ENCODE assay signal across 8 mouse cellular contexts in the genomic region with DNA sequence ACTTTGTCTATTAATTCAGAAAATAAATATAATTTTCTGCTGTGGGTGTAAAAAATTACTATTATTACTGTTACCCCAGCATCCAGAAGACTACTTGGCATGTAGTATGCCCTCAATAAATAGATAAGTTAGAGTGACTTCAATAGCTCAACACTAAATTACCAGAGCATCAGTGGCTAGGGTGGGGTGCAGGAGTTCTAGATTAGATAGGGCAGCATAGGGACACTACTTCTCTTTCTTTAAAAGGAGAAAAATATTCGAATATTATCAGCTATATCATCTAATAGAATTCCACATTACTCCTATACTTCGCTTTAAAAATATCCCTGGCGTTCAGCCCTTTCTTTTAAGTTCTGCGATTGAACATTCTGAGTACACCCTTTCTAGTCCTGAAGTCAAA. TPM values are rescaled to one million over a fixed set of nuclear protein-coding genes. Genes with fewer than 3 reads are reported as not detected.
DNase-seq lines count a peak whose midpoint lies in the region; ATAC-seq and TF ChIP-seq lines count a peak whose summit lies in the region.

No protein-coding gene starts in this region.

- no peak for ATAC-seq in heart, embryonic 15.5 days (replicated peaks; ENCODE audit: insufficient number of reproducible peaks, insufficient read depth, low FRiP score, low read depth)
- ATAC-seq in hindbrain, embryonic 13.5 days (ENCODE audit: low FRiP score): peak; percentile 2; the same call in 1 of the 2 replicates

- no peak for DNase-seq in heart, postnatal 36 days
- DNase-seq in midbrain, embryonic 10.5 days (ENCODE audit: low spot score): no peak
- no peak for DNase-seq in thymus, adult 18-20 months
- no peak for DNase-seq in spleen, postnatal 10 days (ENCODE audit: low spot score in 2 of 2)
- DNase-seq in spleen, postnatal 14 days (ENCODE audit: low spot score in 2 of 2): no peak

- intact Hi-C loops in heart, postnatal 36 days (cut with DNase I): loop anchor here (2.0 to 5.0 kb wide), 2 partner anchors 19 to 1903 kb away; no protein-coding TSS in a partner anchor

- H3K4me2 ChIP-seq in heart, embryonic 15.5 days: peak overlapping the region; percentile 78
- peak overlapping the region; percentile 55 for H3K4me2 ChIP-seq in hindbrain, embryonic 13.5 days

- peak overlapping the region; percentile 55 for H3K9ac ChIP-seq in heart, embryonic 15.5 days
- peak overlapping the region; percentile 80 for H3K9ac ChIP-seq in hindbrain, embryonic 13.5 days

- H3K4me1 ChIP-seq in heart, embryonic 15.5 days (replicated peaks): peaks cover 7% of the 10 kb centered on the region
- no peaks in the 10 kb centered on the region; the same call in 1 of the 2 replicates for H3K4me1 ChIP-seq in bone marrow, adult 2 months (ENCODE audit: control insufficient read depth, insufficient read depth, low read length)
- peaks cover 7% of the 10 kb centered on the region for H3K4me1 ChIP-seq in hindbrain, embryonic 13.5 days (replicated peaks)
- peaks cover 15% of the 10 kb centered on the region for H3K4me1 ChIP-seq in midbrain, embryonic 10.5 days

- TF ChIP-seq POLR2A in bone marrow, adult 2 months (IDR thresholded peaks at IDR 0.05; ENCODE audit: borderline replicate concordance, control insufficient read depth, low read depth, low read length): no peak

- no peaks in the 10 kb centered on the region for H3K27me3 ChIP-seq in heart, embryonic 15.5 days
- no peaks in the 10 kb centered on the region for H3K27me3 ChIP-seq in hindbrain, embryonic 13.5 days
- no peaks in the 10 kb centered on the region for H3K27me3 ChIP-seq in midbrain, embryonic 10.5 days (ENCODE audit: low read depth, poor library complexity, severe bottlenecking)

- H3K9me3 ChIP-seq in heart, embryonic 15.5 days (replicated peaks): no peaks in the 10 kb centered on the region
- H3K9me3 ChIP-seq in hindbrain, embryonic 13.5 days: no peaks in the 10 kb centered on the region
- no peaks in the 10 kb centered on the region for H3K9me3 ChIP-seq in midbrain, embryonic 10.5 days (replicated peaks)

- H3K4me3 ChIP-seq in heart, embryonic 15.5 days: peak overlapping the region; percentile 84
- peak overlapping the region; percentile 100 for H3K4me3 ChIP-seq in bone marrow, adult 2 months (replicated peaks; ENCODE audit: control insufficient read depth, low read depth, low read length)
- H3K4me3 ChIP-seq in hindbrain, embryonic 13.5 days: peak overlapping the region; percentile 73
- peak overlapping the region; percentile 83 for H3K4me3 ChIP-seq in midbrain, embryonic 10.5 days

- no peak for TF ChIP-seq CTCF in bone marrow, adult 2 months (IDR thresholded peaks at IDR 0.05; ENCODE audit: control insufficient read depth, insufficient read depth, low read length)

- 13% methylated on average over 4 of the region's 4 CpGs for WGBS in heart, embryonic 15.5 days
- 5% methylated on average over 4 of the region's 4 CpGs for WGBS in bone marrow, adult 2 months
- WGBS in hindbrain, embryonic 13.5 days: 33% methylated on average over 4 of the region's 4 CpGs
- 40% methylated on average over 4 of the region's 4 CpGs for WGBS in midbrain, embryonic 10.5 days

- no peaks in the 10 kb centered on the region for H3K36me3 ChIP-seq in heart, embryonic 15.5 days
- no peaks in the 10 kb centered on the region for H3K36me3 ChIP-seq in hindbrain, embryonic 13.5 days
- peaks cover 14% of the 10 kb centered on the region for H3K36me3 ChIP-seq in midbrain, embryonic 10.5 days

- peak overlapping the region; percentile 88 for H3K27ac ChIP-seq in heart, embryonic 15.5 days
- H3K27ac ChIP-seq in bone marrow, adult 2 months (ENCODE audit: control insufficient read depth, insufficient read depth, low read depth, low read length, poor library complexity): peak overlapping the region; percentile 95
- peak overlapping the region; percentile 86 for H3K27ac ChIP-seq in hindbrain, embryonic 13.5 days
- H3K27ac ChIP-seq in midbrain, embryonic 10.5 days (replicated peaks): peak overlapping the region; percentile 98

RNA-seq across cellular contexts. Expression of gene Prps1l3, which starts 0.5 kb away (rescaled TPM):
- 29.6 and 37.8 TPM in 2 replicates for polyA plus RNA-seq in heart, embryonic 15.5 days (2015; fragmentation: Nextera tagmentation; extraction: Ambion mirVana)
- 10 to 100 TPM; 17.6 to 17.7 TPM for total RNA-seq in heart, postnatal 36 days (2021)
- 9.0 and 10.7 TPM in 2 replicates for polyA plus RNA-seq in bone marrow, adult 2 months (2011; ENCODE audit: insufficient read depth, insufficient read length, low replicate concordance, missing spikeins)
- polyA plus RNA-seq in hindbrain, embryonic 13.5 days (2015; fragmentation: Nextera tagmentation; extraction: Ambion mirVana): 33.1 and 33.4 TPM in 2 replicates
- 74.9 and 83.9 TPM in 2 replicates for polyA plus RNA-seq in midbrain, embryonic 10.5 days (2016; fragmentation: Nextera tagmentation; extraction: Ambion mirVana)

RNA-seq across cellular contexts. Expression of gene Mipol1, which starts 0.5 kb away (rescaled TPM):
- polyA plus RNA-seq in heart, embryonic 15.5 days (2015; fragmentation: Nextera tagmentation; extraction: Ambion mirVana): 8.0 and 8.2 TPM in 2 replicates
- total RNA-seq in heart, postnatal 36 days (2021): 1 to 10 TPM; 4.5 to 4.9 TPM
- polyA plus RNA-seq in bone marrow, adult 2 months (2011; ENCODE audit: insufficient read depth, insufficient read length, low replicate concordance, missing spikeins): 2.5 and 3.3 TPM in 2 replicates
- 5.3 and 5.6 TPM in 2 replicates for polyA plus RNA-seq in hindbrain, embryonic 13.5 days (2015; fragmentation: Nextera tagmentation; extraction: Ambion mirVana)
- 7.8 and 8.9 TPM in 2 replicates for polyA plus RNA-seq in midbrain, embryonic 10.5 days (2016; fragmentation: Nextera tagmentation; extraction: Ambion mirVana)

RNA-seq across cellular contexts. Expression of gene Slc25a21, which starts 32.4 kb away (rescaled TPM):
- 0.21 and 0.27 TPM in 2 replicates for polyA plus RNA-seq in heart, embryonic 15.5 days (2015; fragmentation: Nextera tagmentation; extraction: Ambion mirVana)
- total RNA-seq in heart, postnatal 36 days (2021): under 1 TPM; 0.42 to 0.81 TPM
- 9.5 and 18.3 TPM in 2 replicates for polyA plus RNA-seq in bone marrow, adult 2 months (2011; ENCODE audit: insufficient read depth, insufficient read length, low replicate concordance, missing spikeins)
- polyA plus RNA-seq in hindbrain, embryonic 13.5 days (2015; fragmentation: Nextera tagmentation; extraction: Ambion mirVana): 0.22 and 0.27 TPM in 2 replicates
- polyA plus RNA-seq in midbrain, embryonic 10.5 days (2016; fragmentation: Nextera tagmentation; extraction: Ambion mirVana): 2.5 and 4.0 TPM in 2 replicates
